Mouse (Mus musculus) E14TG2a.4 (cell line): ENCODE results near the gene D930020B18Rik.

Experiments
- CTCF ChIP-seq: conservative IDR thresholded peaks from 2 replicates; pipeline ENCODE4 v1.5.1; 2014; ENCODE audit warnings: low read length
- NANOG ChIP-seq: IDR thresholded peaks from 2 replicates; pipeline ENCODE4 v1.6.1; 2014; ENCODE audit warnings: borderline replicate concordance, low read length, mixed read lengths
- POU5F1 ChIP-seq: IDR thresholded peaks from 2 replicates; pipeline ENCODE4 v1.6.1; 2014; ENCODE audit warnings: low read length, borderline replicate concordance

GRCm38 (mm10) chr10:121701296-121702248, 60.2 kb downstream of the D930020B18Rik start:
- TF ChIP-seq CTCF, result peak; percentile 28
- no peak for TF ChIP-seq POU5F1
- TF ChIP-seq NANOG, result no peak
